Mouse (Mus musculus) layer of hippocampus, adult 18-20 months (tissue): ENCODE measurements around the gene Ager. TPM values are rescaled to one million over a fixed set of nuclear protein-coding genes. Genes with fewer than 3 reads are reported as not detected.

Source experiments
- DNase-seq, 2 experiments: peaks; one replicate each; pipeline ENCODE4 v3.0.0; 2022; ENCODE audit warnings: low spot score in 2 of 2
- total RNA-seq, 2 experiments: library from RNA; stranded (reverse); gene quantifications; 2 replicates each; pipeline ENCODE4 v1.2.3; 2021

The Ager gene
- total RNA-seq, 2 experiments from 2014 or later: 0.61 to 0.67 TPM

DNA sequence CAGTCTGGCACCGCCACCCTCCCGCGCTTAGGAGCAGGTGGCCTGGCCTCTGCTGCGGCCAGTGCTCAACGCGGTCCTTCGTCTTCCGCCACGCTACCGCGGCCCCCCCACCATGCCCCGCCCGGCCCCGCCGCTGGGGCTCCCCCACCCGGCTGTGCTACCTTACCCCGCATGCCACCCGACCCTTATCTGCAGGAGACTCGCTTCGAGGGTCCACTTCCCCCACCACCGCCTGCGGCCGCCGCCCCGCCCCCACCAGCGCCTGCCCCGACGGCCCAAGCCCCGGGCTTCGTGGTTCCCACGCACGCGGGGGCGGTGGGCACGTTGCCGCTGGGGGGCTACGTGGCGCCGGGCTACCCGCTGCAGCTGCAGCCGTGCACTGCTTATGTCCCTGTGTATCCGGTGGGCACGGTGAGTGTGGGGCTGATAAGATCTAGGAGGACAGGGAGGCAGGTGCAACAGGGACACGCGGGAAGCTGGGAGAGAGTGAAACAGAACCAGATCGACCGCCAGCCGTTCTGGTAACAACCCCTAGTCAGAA is 33.2 kb downstream of the Ager start:
- DNase-seq: peak in 1 of 2 experiments; percentile 46

- DNase-seq: no peak
Observed at GRCm38 (mm10) chr17:34631647-34632046, 34.0 kb downstream of the Ager start.

GRCm38 (mm10) chr17:34632261-34632691 is 34.6 kb downstream of the Ager start:
- peak; percentile 91 for DNase-seq

- no peak for DNase-seq
Observed at GRCm38 (mm10) chr17:34635671-34636070, 38.0 kb downstream of the Ager start.

- no peak for DNase-seq
Observed at GRCm38 (mm10) chr17:34637459-34637858, 39.8 kb downstream of the Ager start.

DNA sequence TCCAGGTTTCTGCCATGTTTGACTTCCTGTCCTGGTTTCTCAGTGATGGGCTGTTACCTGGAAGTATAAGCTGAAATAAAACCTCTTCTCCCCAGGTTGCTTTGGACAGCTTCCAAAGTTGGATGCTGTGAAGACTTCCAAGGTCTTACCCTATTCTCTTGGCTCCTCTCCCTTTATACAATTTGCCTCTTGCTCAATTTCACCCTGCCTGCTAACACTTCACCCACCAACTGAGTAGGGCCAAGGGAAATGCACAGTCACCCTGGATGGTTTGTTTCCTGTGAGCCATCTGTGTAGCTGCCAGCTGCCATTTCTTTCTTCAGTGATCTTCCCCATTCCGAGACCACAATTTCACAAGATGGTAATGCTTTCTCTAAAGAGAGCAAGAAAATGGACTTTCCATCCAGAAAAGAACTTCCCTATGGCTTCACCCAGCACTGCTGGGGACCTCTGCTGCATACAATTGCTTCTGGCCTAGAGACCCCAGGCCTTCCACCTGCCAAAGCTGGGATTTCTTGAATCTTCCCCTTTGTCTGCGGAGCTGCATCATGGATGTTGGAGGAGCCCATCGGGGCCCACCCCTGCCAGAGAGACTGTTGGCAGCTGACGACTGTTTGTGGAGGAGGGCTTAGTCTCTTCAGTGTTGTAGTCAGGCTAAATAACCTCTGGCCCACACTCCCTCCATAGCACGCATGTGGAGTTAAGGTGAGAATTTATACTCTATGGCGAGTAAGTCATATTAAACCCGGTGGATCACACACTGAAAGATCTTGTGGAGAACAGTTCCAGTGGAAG is 42.0 kb downstream of the Ager start:
- DNase-seq: no peak

DNA sequence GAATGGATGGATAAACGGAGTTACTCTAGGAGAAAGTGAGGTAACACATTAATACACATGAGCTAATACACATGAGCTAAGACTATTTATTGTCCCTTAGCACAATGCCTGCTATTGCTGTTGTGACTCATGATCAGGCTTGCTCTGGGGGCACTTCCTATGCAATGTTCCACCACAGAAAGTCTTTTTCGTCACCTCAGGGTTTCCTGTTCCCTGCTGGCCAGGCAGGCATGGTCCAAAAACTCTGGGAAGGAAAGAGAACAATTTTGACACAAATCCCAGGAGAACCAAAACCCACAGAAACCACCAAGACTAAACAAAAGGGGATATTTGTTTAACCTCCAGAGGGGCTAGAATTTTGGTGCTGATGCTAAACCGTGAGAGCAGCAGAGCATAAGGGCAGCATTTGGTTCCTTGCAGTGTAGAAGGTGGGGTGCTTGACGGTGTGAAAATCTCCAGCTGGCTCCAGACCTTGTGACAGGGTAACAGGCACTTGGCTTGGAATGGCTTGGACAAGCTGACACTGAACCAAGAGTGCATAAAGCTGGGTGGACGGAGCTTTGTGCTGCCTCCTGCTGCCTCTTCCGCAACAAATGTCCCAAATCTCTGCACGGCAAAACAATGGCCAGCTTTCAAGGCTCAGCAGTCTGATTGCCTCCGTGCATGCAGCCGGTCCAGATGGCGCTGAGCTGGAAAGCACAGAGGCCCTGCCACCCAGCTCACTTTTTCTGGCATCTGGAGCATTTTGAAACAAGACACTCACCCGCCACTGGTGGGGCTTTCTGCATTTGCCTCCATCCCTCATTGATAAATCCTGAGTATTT is 43.3 kb downstream of the Ager start:
- peak in 1 of 2 experiments; percentile 75 for DNase-seq

GRCm38 (mm10) chr17:34641945-34642344 is 44.3 kb downstream of the Ager start:
- no peak for DNase-seq

DNA sequence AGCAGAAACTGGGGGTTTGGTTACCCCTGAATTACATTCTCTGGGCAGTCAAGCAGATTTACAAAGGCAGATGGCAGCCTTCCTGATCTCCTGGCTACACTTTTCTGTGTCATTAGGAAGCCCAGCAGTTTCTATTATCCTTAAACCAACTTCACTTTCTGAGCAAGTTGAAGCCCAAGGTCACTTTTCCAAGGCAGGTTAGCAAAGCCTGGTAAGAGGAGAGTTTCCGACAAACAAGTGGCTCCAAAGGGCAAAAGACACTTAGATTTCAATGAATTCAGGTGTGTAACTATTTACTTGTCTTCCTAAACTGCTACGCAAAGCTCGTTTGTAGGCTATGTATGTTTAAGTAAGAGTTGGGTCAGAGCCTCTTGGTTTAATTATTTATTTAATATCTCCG is 45.7 kb downstream of the Ager start:
- no peak for DNase-seq

DNA sequence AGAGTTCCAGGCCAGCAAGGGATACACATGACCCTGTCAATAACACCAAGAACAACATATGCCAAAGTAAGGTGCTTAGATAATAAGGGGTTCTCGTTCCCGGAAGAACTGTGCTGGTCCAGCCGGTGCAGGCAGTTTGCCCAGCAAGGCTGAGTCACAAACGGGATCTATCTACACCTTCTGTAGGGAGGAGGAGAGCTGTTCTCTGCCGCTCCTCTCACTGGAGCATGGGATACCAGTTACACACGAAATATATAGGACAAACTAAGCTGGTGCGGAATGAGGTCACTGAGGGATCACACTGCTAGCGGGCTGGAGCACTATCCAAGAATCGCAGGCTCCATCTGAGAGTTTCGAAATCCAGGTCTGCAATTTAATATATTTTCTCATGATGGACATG is 46.3 kb downstream of the Ager start:
- DNase-seq: no peak

GRCm38 (mm10) chr17:34644608-34645007 is 46.9 kb downstream of the Ager start, which contains the start of gene Fkbpl:
Fkbpl (plus strand) TSS chr17:34644764.
- DNase-seq: peak; percentile 96 to 99

DNA sequence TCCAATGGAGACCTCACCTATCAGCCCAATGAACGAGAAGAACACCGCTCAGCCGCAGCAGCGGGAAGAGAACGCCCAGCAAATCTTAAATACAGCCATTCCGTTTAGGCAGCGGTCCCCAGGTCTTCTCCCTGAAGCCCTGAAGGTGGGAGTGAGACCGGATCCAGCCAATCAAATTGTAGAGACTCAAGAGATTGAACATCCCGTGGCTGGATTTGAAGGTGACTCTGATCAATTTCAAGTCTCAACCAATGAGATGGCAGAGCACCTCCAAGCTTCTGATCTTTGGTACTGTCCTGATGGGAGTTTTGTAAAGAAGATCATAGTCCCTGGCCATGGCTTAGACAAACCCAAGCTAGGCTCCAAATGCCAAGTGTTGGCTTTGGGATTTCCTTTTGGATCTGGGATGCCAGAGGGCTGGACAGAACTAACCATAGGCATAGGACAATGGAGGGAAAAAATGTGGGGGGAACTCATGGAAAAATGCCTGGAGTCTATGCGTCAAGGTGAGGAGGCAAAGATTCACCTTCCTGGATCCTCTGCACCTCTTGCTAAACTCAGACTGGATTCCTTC is 47.7 kb downstream of the Ager start:
- DNase-seq: no peak

DNA sequence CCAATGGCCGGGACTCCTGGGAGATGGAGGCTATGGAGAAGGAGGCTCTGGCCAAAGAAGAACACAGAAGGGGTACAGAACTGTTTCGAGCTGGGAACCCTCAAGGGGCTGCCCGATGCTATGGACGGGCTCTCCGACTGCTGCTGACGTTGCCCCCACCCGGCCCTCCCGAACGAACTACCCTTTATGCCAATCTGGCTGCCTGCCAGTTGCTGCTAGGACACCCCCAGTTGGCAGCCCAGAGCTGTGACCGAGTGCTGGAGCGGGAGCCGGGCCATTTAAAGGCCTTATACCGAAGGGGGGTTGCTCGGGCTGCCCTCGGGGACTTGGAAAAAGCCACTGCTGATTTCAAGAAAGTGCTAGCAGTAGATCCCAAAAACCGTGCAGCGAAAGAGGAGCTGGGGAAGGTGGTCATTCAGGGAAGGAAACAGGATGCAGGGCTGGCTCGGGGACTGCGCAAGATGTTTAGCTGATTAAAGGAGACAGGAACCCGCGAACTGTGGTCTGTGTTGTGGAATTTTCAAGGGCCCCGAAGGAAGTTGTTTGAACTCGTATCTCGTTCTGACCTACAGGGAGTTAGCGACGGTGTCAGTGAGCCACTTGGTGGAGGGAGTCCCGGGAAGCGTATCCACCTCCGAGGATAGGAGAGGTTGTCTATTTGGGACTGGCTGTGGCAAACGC is 48.3 kb downstream of the Ager start:
- no peak for DNase-seq

DNA sequence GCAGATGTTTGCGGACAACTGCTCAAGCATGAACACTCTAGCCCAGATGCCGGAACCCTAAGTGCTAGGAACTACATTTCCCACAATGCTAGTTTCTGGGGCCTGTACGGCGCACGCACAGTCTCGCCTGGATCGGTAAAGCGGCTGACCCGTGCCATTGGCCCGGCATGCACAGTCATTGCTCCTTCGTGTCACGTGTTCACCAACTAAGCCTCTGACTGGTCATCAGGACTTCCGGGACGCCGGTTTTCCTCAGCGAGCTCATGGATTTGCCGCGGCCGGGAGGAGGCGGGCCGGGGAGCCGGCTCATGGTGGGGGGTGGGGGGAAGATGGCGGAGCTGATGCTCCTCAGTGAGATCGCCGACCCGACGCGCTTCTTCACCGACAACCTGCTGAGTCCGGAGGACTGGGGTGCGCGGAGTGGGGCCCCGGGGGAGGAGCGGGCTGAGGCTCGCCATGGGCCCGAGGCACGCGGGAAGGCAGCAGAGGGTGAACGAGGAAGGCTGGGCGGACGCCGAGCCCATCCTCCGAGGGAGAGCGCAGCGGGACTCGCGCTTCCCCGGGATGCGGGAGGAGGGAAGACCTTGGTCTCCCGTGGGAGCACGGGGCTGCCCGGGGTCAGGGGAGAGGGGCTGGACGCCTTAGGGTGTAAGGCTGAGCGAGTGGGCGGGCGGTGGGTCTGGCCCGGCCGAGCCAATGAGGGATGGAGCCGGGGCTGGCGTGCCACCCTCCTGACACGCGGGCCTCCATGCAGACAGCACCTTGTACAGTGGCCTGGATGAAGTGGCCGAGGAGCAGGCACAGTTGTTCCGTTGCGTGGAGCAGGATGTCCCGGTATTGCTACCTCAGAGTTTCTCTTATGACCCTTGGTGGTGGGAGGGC is 49.5 kb downstream of the Ager start, which contains the start of gene Atf6b:
TSS of gene Atf6b (plus strand) at position 241 of the 882 bp plus-strand sequence.
- DNase-seq: peak; percentile 95 to 99

DNA sequence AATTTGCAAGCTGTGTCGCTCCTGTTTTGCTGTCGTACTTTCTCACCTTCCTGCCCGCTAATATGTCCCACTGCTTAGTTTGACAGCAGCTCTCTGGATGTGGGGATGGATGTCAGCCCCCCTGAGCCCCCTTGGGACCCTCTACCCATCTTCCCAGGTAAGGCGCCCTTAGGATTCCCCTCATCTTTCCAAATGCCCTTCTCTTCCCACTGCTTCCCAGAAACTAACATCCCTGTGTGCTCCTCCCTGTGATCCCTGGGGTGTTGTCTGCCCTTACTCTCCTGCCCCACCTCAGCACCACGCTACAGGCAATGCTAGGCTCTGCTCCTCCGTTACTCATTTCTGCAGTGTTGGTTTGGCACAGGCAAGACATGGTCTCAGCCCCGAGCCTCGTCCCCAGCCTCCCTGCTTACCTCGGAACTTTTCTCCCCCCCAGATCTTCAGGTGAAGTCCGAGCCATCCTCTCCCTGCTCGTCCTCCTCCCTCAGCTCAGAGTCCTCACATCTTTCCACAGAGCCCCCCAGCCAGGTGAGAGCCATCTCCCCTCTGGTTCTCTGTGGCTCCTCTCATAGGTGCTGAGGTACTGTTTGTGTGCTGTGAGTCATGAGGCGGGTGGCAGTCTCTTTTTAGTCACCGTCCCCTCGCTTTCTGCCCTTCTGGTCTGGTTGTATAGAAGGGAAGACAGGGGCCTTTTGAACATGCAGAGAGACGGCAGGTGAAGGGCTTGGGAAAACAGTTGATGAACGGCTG is 50.7 kb downstream of the Ager start:
- DNase-seq: no peak

DNA sequence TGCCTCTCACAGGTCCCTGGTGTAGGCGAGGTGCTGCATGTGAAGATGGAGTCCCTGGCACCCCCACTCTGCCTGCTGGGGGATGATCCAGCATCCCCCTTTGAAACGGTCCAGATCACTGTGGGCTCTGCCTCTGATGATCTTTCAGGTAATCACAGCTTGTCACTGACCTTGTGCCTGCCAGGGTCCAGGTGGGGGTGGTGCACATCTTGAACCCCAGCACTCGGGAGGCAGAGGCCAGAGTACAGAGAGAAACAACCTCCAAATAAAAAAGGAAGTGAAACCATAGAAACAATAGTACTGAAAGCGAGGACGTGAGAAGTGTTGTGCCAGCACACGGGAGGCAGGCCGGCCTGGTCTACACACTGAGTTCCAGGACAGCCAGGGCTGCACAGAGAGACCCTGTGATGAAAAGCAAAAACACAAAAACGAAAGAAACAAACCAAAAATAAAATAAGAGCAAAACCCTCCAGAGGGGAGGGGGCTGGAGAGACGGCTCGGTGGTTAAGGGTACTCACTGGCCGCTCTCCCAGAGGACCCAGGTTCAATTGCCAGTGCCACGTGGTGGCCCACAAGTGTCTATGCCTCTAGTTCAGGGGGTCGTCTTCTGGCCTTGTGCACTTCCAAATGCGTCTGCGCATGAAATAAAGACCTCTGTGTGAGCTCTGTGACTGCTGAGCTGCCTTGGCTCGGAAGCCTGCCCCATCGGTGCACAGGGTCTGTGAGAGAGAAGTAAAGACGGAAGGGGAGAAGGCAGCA is 51.6 kb downstream of the Ager start:
- DNase-seq: no peak
